Mouse (Mus musculus) v-Abl transformed pro-B cells (cell line): ENCODE measurements around the gene Fam3a.

Source experiments
- in situ Hi-C, 2 experiments: fragments of 400-800 bp; cut with MboI; formaldehyde crosslinking; loops; one replicate each; pipeline ENCODE4 v1.15.1; 2025; ENCODE audit not compliant: unreplicated experiment in 2 of 2

Gene Fam3a

DNA sequence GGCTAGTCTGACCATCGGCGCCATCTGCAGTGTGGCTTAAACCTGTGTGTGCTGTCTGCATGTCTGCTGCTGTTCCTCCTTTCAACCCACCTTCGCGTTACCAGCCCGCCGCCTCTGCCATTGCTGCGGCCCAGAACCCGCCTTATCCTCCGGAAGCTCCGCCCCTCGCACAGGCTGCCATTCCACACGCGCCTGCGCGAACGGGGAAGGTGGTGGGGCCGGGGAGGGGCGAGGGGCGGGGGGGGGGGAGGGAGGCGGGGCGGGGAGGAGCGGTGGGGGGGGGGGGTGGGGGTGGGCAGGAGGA is 39.7 kb downstream of the Fam3a start, which contains the start of gene Lage3:
Gene Lage3, minus strand, starts transcription at position 152 of the 304 bp plus-strand sequence.
- in situ Hi-C loops, result no loop called here

DNA sequence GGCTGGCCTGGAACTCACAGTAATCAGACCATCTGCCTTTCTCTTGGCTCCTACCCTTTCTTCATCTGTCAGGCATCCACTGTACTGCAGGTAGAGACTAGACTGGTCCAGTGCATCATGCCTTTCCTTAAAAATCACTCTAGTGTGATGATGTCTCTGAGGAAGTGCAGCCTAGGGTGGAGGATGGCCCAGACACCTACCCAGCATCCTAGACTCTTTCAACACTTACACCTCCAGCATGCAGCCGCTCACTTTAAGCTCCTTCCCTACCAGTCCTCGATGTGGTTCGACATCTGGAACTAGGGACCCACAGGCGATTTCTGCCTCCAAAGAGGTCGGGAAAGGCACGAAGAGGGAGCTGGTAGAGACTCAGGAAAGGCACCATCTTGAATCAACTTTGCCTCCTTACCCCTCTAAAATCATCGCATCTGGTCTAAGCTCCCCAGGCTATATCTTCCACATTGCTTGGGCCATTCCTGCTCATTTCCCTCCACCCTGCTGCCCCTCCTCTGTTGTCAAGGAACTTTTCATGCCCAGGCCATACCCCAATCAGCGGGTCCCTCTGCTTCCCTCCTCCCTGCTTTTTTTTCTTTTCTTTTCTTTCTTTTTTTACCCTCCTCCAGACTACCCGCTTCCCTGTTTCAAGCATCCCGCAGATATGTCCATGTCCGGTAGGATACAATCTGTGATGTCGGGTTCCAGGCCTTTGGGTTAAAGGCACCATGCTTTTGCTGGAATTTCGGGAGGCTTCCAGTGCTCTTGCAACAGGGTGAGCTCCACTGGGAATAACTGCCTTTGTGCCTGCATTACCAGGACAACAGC is 40.2 kb downstream of the Fam3a start:
- in situ Hi-C loops, result no loop called here
